Mouse (Mus musculus): ENCODE measurements around the gene Bcar3. TPM values are rescaled to one million over a fixed set of nuclear protein-coding genes. Genes with fewer than 3 reads are reported as not detected.
"Not testable (repeated sequence)": the region's sequence is repeated elsewhere in the genome, so short reads cannot be mapped to it uniquely, and the experiment has no call there.

Bcar3 gene
- polyA plus RNA-seq, 1 experiment from 2014 or later, result 7.1 TPM

DNA sequence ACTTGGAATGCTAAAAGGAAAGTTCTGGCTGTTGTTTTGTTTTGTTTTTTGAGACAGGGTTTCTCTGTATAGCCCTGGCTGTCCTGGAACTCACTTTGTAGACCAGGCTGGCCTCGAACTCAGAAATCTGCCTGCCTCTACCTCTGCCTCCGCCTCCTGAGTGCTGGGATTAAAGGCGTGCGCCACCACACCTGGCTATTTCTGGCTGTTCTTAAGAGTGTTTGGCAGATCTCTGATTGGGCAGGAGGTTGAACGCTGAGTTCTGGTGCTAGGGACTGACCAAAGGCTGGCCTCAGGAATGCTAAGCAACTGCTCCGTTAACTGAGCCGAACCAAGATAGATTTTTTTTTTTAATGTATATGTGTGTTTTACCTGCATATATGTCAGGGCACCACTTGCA is 39.9 kb upstream of the Bcar3 start:
- not testable (repeated sequence) for H3K4me3 ChIP-seq (ENCODE audit: low read length); H3K4me1 ChIP-seq (ENCODE audit: control insufficient read depth, insufficient read depth, low read depth, low read length); H3K36me3 ChIP-seq (ENCODE audit: control insufficient read depth, insufficient read depth, low read length); H3K27me3 ChIP-seq (replicated peaks; ENCODE audit: control insufficient read depth, insufficient read depth, low read length); H3K9me3 ChIP-seq (ENCODE audit: control insufficient read depth, low read length); H3K27ac ChIP-seq (ENCODE audit: low read depth, low read length); H3K9ac ChIP-seq (ENCODE audit: low read depth, low read length); H3K4me2 ChIP-seq (ENCODE audit: low read length); ATAC-seq
- WGBS, result 91% methylated on average over 7 of the region's 7 CpGs

DNA sequence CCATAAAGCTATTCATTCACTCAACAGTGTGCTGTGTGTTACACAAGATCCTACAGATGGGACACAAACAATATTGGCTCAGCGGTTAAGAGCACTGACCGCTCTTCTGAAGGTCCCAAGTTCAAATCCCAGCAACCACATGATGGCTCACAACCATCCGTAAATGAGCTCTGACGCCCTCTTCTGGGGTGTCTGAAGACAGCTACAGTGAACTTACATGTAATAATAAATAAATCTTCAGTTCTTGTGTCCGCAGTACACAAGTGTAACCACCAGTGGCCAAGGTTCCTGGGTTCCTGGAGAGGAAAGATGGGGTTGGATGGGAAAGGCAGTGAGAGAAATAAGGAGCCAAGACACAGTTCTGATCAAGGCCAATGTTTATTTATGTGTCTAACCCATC is 23.9 kb upstream of the Bcar3 start:
- no peak for ATAC-seq
- Histone ChIP-seq H3K4me2 (ENCODE audit: low read length) (no peak overlapping the region), H3K9ac (ENCODE audit: low read depth, low read length) (no peak overlapping the region), H3K36me3 (ENCODE audit: control insufficient read depth, insufficient read depth, low read length) (peaks cover 10% of the 10 kb centered on the region; the same call in 1 of the 2 replicates), H3K9me3 (ENCODE audit: control insufficient read depth, low read length) (no peaks in the 10 kb centered on the region), H3K27ac (ENCODE audit: low read depth, low read length) (no peak overlapping the region), H3K27me3 (replicated peaks; ENCODE audit: control insufficient read depth, insufficient read depth, low read length) (no peaks in the 10 kb centered on the region), H3K4me1 (ENCODE audit: control insufficient read depth, insufficient read depth, low read depth, low read length) (peaks cover 3% of the 10 kb centered on the region), H3K4me3 (ENCODE audit: low read length) (no peak overlapping the region)
- 77% methylated on average over 5 of the region's 5 CpGs for WGBS

DNA sequence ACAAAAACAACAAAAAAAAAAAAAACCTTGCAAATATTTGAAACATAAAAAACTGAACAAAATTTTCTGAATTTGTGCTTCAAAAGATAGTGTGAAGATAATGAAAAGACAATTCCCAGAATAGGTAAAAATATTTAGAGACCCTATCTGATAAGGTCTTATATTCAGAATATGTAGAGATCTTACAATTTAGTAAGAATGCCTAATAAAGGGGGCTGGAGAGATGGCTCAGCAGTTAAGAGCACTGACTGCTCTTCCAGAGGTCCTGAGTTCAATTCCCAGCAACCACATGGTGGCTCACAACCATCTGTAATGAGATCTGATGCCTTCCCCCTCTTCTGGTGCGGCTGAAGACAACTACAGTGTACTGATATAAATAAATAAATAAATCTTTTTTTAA is 21.4 kb upstream of the Bcar3 start:
- not testable (repeated sequence) for H3K4me2 ChIP-seq (ENCODE audit: low read length); ATAC-seq; H3K4me3 ChIP-seq (ENCODE audit: low read length); H3K36me3 ChIP-seq (ENCODE audit: control insufficient read depth, insufficient read depth, low read length); H3K27ac ChIP-seq (ENCODE audit: low read depth, low read length); H3K27me3 ChIP-seq (replicated peaks; ENCODE audit: control insufficient read depth, insufficient read depth, low read length); H3K9ac ChIP-seq (ENCODE audit: low read depth, low read length); H3K9me3 ChIP-seq (ENCODE audit: control insufficient read depth, low read length)
- 82% methylated on average over 1 of the region's 1 CpGs for WGBS
- peaks cover 22% of the 10 kb centered on the region for H3K4me1 ChIP-seq (ENCODE audit: control insufficient read depth, insufficient read depth, low read depth, low read length)

DNA sequence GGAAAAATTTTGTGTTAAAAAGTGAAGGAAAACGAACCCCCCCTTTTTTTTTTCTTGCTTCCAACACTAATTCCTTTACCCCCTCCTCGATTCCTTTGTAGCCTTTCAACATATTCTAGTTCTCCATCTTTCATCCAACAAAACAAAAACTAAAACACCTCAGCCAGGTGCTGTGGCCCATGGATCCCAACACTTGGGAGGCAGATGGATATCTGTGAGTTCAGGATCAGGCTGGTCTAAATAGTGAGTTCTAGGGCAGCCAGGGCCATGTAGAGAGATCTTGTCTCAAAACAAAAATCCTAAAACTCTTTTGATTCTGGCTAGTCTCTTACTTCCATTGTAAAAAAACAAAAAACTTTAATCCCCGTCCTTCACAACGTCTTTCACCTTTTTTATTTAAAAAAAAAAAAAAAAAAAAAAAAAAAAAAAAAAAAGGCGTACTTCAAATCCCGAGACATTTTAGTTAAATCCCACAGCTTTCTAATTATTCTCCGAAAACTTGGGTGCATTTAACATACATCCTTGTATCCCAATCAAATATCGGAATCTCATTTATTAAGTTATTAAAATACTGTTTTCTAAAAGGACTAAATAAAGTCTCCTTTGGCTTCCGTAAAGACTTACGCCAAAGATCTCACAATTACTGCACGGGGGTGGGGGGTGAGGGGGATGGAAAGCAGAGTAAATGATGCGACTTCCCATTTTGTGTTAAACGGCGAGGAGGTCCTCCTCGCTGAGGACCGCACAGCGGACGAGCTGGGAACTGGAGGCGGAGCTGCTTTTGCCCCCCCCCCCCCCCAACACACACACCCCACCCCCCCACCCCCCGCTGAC is 20.3 kb upstream of the Bcar3 start:
- no peak; the same call in 1 of the 2 replicates for ATAC-seq
- Histone ChIP-seq H3K4me1 (ENCODE audit: control insufficient read depth, insufficient read depth, low read depth, low read length) (peaks cover 30% of the 10 kb centered on the region), H3K9ac (ENCODE audit: low read depth, low read length) (peak overlapping the region; percentile 60), H3K36me3 (ENCODE audit: control insufficient read depth, insufficient read depth, low read length) (peaks cover 3% of the 10 kb centered on the region; the same call in 1 of the 2 replicates), H3K4me3 (ENCODE audit: low read length) (peak overlapping the region; percentile 98), H3K9me3 (ENCODE audit: control insufficient read depth, low read length) (no peaks in the 10 kb centered on the region), H3K4me2 (ENCODE audit: low read length) (peak overlapping the region; percentile 49), H3K27me3 (replicated peaks; ENCODE audit: control insufficient read depth, insufficient read depth, low read length) (no peaks in the 10 kb centered on the region), H3K27ac (ENCODE audit: low read depth, low read length) (peak overlapping the region; percentile 68; the same call in 1 of the 2 replicates)
- WGBS, result 11% methylated on average over 18 of the region's 20 CpGs

DNA sequence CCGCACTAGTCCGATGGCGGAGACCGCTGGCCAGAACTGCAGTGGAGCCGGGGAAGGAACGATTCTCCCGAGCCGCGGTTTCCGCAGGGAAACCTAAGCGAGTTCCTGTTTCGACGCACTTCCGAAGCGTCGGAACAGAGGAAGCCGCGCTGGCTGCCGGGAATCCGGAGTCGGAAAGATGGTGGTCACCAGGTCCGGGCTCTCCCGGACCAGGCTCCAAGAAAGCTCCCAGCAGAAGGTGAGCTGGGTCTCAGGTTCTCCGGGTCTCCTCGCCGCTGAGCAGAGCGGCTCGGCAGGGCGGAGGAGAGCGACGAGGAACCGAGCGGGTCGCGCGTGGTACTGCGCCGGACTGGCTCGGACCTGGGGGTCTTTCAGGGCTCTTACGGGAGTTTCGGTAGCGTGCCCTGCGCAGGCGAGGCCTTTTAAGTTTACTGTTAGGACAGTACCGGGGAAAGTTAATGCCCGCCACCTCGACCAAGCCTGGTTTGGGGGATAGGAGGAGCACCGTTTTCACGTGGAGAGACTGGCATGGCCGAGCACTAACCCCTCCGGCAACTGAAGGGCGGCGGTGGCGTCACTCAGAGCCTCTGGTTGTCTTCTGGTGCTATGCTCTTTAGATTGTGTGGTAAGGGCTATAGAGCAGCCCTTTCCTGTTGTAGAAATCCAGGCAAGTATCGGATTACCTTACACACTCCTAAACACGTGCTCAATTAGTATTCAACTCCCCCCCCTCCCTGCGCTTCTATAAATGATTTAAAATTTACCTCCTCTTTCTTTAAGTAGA is 19.5 kb upstream of the Bcar3 start, which contains the start of gene Dnttip2:
Gene Dnttip2 (plus strand): TSS at position 148 of the 784 bp plus-strand sequence.
- Histone ChIP-seq H3K4me2 (ENCODE audit: low read length) (peak within 1 kb of the TSS; percentile 86), H3K27me3 (replicated peaks; ENCODE audit: control insufficient read depth, insufficient read depth, low read length) (no peaks in the 10 kb centered on the region), H3K4me1 (ENCODE audit: control insufficient read depth, insufficient read depth, low read depth, low read length) (peaks cover 30% of the 10 kb centered on the region), H3K36me3 (ENCODE audit: control insufficient read depth, insufficient read depth, low read length) (peaks cover 6% of the 10 kb centered on the region; the same call in 1 of the 2 replicates), H3K27ac (ENCODE audit: low read depth, low read length) (peak within 1 kb of the TSS; percentile 82), H3K9ac (ENCODE audit: low read depth, low read length) (peak within 1 kb of the TSS; percentile 91), H3K4me3 (ENCODE audit: low read length) (peak within 1 kb of the TSS; percentile 98), H3K9me3 (ENCODE audit: control insufficient read depth, low read length) (no peaks in the 10 kb centered on the region)
- ATAC-seq, result peak; percentile 96
- WGBS, result under 1% methylated on average over 56 of the region's 57 CpGs

DNA sequence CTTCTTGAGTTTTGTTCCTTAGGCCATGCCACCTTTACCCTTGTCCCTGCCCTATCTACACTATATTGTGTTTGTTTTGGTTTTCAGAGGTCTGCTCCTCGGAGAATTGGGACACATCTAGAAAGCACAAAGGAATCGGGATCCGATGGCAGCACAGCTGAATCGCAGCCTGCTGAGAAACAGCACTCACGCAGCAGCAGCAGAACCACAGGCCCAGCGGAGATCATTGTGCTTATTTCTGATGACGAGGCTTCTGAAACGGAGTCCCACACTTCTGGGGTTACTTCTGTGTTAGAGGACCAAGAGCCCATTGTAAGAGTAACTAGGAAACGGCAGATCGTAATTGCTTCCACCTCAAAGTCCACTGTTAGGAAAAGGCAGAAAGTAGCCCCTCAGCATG is 18.8 kb upstream of the Bcar3 start:
- Histone ChIP-seq H3K36me3 (ENCODE audit: control insufficient read depth, insufficient read depth, low read length) (peaks cover 10% of the 10 kb centered on the region), H3K27ac (ENCODE audit: low read depth, low read length) (no peak overlapping the region), H3K4me3 (ENCODE audit: low read length) (peak overlapping the region; percentile 98), H3K9me3 (ENCODE audit: control insufficient read depth, low read length) (no peaks in the 10 kb centered on the region), H3K9ac (ENCODE audit: low read depth, low read length) (no peak overlapping the region), H3K4me2 (ENCODE audit: low read length) (peak overlapping the region; percentile 86), H3K4me1 (ENCODE audit: control insufficient read depth, insufficient read depth, low read depth, low read length) (peaks cover 30% of the 10 kb centered on the region), H3K27me3 (replicated peaks; ENCODE audit: control insufficient read depth, insufficient read depth, low read length) (no peaks in the 10 kb centered on the region)
- no peak for ATAC-seq
- 77% methylated on average over 10 of the region's 10 CpGs for WGBS

DNA sequence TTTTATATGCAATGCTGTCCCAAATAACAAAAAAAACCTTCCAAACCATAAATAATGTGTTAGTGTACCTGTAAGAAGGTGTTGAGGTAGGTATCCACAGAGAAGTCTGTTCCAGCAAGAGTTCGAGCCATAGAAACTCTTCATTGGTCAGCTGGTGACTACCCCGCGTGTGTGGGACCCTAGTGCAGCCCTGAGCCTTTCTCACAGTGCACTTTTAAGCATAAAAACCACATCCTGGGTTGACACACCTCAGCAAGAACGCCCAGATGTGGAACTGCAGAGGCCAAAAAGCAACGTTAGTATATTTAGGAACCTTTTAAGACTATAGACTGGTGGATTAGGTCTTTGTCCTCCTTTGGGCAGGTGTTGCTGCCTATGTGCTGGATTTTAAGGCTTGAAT is 6.7 kb upstream of the Bcar3 start:
- Histone ChIP-seq H3K4me1 (ENCODE audit: control insufficient read depth, insufficient read depth, low read depth, low read length) (peaks cover 19% of the 10 kb centered on the region), H3K27me3 (replicated peaks; ENCODE audit: control insufficient read depth, insufficient read depth, low read length) (no peaks in the 10 kb centered on the region), H3K4me2 (ENCODE audit: low read length) (no peak overlapping the region), H3K4me3 (ENCODE audit: low read length) (no peak overlapping the region), H3K9me3 (ENCODE audit: control insufficient read depth, low read length) (no peaks in the 10 kb centered on the region), H3K9ac (ENCODE audit: low read depth, low read length) (no peak overlapping the region), H3K36me3 (ENCODE audit: control insufficient read depth, insufficient read depth, low read length) (peaks cover 13% of the 10 kb centered on the region), H3K27ac (ENCODE audit: low read depth, low read length) (no peak overlapping the region)
- WGBS, result 78% methylated on average over 5 of the region's 5 CpGs
- no peak for ATAC-seq

DNA sequence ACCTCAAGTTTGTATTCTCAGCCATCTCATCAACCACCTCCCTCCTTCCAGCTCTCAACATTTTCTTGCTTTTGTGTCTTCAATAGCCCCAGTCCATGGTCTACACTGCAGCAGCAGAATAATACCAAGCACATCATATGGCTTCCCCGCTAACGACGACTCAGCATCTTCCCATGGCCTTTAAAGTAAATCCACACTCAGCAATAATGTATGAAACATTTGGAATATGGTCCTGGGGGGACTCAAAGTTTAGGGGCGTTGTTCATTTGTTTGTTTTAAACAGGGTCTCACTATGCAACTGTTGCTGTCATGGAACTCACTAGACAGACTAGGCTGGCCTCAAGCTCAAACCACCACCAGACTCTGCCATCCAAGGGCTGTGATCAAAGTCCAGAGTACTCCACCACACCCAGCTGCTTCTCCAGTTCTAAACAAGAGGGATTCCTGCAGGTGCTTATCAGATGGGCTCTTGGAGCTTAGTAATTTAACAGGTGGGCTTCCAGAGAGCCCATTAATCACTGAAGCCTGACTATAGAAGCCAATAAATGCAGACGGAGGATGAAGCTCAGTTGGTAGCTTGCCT is 5.2 kb upstream of the Bcar3 start:
- peaks cover 6% of the 10 kb centered on the region for H3K36me3 ChIP-seq (ENCODE audit: control insufficient read depth, insufficient read depth, low read length)
- whole genome bisulfite sequencing, result 90% methylated on average over 5 of the region's 5 CpGs
- H3K4me3 ChIP-seq (ENCODE audit: low read length), result no peak overlapping the region

DNA sequence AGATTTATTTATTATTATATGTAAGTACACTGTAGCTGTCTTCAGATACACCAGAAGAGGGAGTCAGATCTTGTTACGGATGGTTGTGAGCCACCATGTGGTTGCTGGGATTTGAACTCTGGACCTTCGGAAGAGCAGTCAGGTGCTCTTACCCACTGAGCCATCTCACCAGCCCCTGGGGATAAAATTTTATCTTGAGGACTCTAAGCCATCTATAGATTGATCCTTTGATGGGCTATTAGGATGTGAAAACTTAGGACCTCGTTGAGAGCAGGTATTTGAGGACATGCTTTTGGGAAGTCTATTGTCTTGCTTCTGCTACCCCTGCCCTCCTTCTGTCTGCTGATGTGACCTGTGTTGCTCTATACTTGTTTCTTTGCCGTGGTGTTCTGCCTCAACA is 4.6 kb upstream of the Bcar3 start:
- H3K9ac ChIP-seq (ENCODE audit: low read depth, low read length); H3K4me3 ChIP-seq (ENCODE audit: low read length); ATAC-seq; H3K27ac ChIP-seq (ENCODE audit: low read depth, low read length); H3K27me3 ChIP-seq (replicated peaks; ENCODE audit: control insufficient read depth, insufficient read depth, low read length); H3K9me3 ChIP-seq (ENCODE audit: control insufficient read depth, low read length); H3K36me3 ChIP-seq (ENCODE audit: control insufficient read depth, insufficient read depth, low read length); H3K4me2 ChIP-seq (ENCODE audit: low read length): not testable (repeated sequence)
- peaks cover 27% of the 10 kb centered on the region for H3K4me1 ChIP-seq (ENCODE audit: control insufficient read depth, insufficient read depth, low read depth, low read length)
- 78% methylated on average over 3 of the region's 4 CpGs for whole genome bisulfite sequencing

More for the DNA sequence above, 5.2 kb upstream of the Bcar3 start:
- Histone ChIP-seq H3K27me3 (replicated peaks; ENCODE audit: control insufficient read depth, insufficient read depth, low read length) (no peaks in the 10 kb centered on the region), H3K9ac (ENCODE audit: low read depth, low read length) (no peak overlapping the region), H3K27ac (ENCODE audit: low read depth, low read length) (no peak overlapping the region), H3K4me2 (ENCODE audit: low read length) (no peak overlapping the region), H3K4me1 (ENCODE audit: control insufficient read depth, insufficient read depth, low read depth, low read length) (peaks cover 24% of the 10 kb centered on the region), H3K9me3 (ENCODE audit: control insufficient read depth, low read length) (no peaks in the 10 kb centered on the region)
- no peak for ATAC-seq
